Mouse (Mus musculus): ENCODE measurements around the gene Pm20d1. TPM values are rescaled to one million over a fixed set of nuclear protein-coding genes. Genes with fewer than 3 reads are reported as not detected.
A peak's percentile ranks its signal among the peaks of the same experiment; 100 is the strongest.

The Pm20d1 gene
- polyA plus RNA-seq, 1 experiment from 2014 or later = 1.8 TPM

GRCm38 (mm10) chr1:131867093-131867945, 70.1 kb downstream of the Pm20d1 start, which contains the start of gene Rab29:
TSS of gene Rab29 (plus strand) at chr1:131867224.
- Histone ChIP-seq H3K4me1 (replicated peaks) (peaks cover 8% of the 10 kb centered on the region), H3K4me2 (peak within 1 kb of the TSS; percentile 91), H3K4me3 (peak within 1 kb of the TSS; percentile 75), H3K27me3 (no peaks in the 10 kb centered on the region), H3K36me3 (0 out of 2 replicates have a peak, but pooled peaks cover under 1% of the 10 kb centered on the region), H3K9me3 (replicated peaks) (no peaks in the 10 kb centered on the region), H3K27ac (no peak within 1 kb of the TSS; the same call in 1 of the 2 replicates), H3K9ac (peak within 1 kb of the TSS; percentile 66)
- ATAC-seq (replicated peaks; ENCODE audit: insufficient number of reproducible peaks, insufficient read depth, low FRiP score, low read depth) = peak; percentile 94
- WGBS = under 1% methylated on average over 46 of the region's 46 CpGs

GRCm38 (mm10) chr1:131867946-131868290, 70.7 kb downstream of the Pm20d1 start:
- peaks cover 8% of the 10 kb centered on the region for H3K4me1 ChIP-seq (replicated peaks)
- peaks cover 5% of the 10 kb centered on the region; the same call in 1 of the 2 replicates for H3K36me3 ChIP-seq
- peak overlapping the region; percentile 66 for H3K9ac ChIP-seq
- H3K27ac ChIP-seq = no peak overlapping the region
- no peaks in the 10 kb centered on the region for H3K9me3 ChIP-seq (replicated peaks)
- 25% methylated on average over 10 of the region's 10 CpGs for WGBS
- H3K4me3 ChIP-seq = peak overlapping the region; percentile 75
- no peak; the same call in 1 of the 2 replicates for ATAC-seq (replicated peaks; ENCODE audit: insufficient number of reproducible peaks, insufficient read depth, low FRiP score, low read depth)
- peak overlapping the region; percentile 91 for H3K4me2 ChIP-seq
- H3K27me3 ChIP-seq = no peaks in the 10 kb centered on the region

- Histone ChIP-seq H3K9me3 (replicated peaks) (no peaks in the 10 kb centered on the region), H3K27ac (no peak overlapping the region), H3K27me3 (no peaks in the 10 kb centered on the region), H3K36me3 (peaks cover 5% of the 10 kb centered on the region; the same call in 1 of the 2 replicates), H3K9ac (no peak overlapping the region), H3K4me3 (no peak overlapping the region), H3K4me1 (replicated peaks) (peaks cover 8% of the 10 kb centered on the region), H3K4me2 (no peak overlapping the region)
- ATAC-seq (replicated peaks; ENCODE audit: insufficient number of reproducible peaks, insufficient read depth, low FRiP score, low read depth) = no peak
- 84% methylated on average over 2 of the region's 2 CpGs for WGBS
These were observed 72.4 kb downstream of the Pm20d1 start for GRCm38 (mm10) chr1:131869561-131869960.

Other genes starting within 250 kb of the Pm20d1 start
- gene Avpr1b, start 198.1 kb upstream of the Pm20d1 start, polyA plus RNA-seq (2015; fragmentation: Nextera tagmentation; extraction: Ambion mirVana) = not detected in 2 replicates
- 0.28 and 0.93 TPM in 2 replicates for gene Ctse, start 159.1 kb upstream of the Pm20d1 start, polyA plus RNA-seq (2015; fragmentation: Nextera tagmentation; extraction: Ambion mirVana)
- 3.3 and 3.7 TPM in 2 replicates for gene Rab7b, start 108.7 kb upstream of the Pm20d1 start, polyA plus RNA-seq (2015; fragmentation: Nextera tagmentation; extraction: Ambion mirVana)
- gene Slc26a9, start 53.4 kb upstream of the Pm20d1 start, polyA plus RNA-seq (2015; fragmentation: Nextera tagmentation; extraction: Ambion mirVana) = 0.08 and 0.22 TPM in 2 replicates
- 8.9 and 11.4 TPM in 2 replicates for gene Slc41a1, start 30.1 kb downstream of the Pm20d1 start, polyA plus RNA-seq (2015; fragmentation: Nextera tagmentation; extraction: Ambion mirVana)
- 17.3 and 19.3 TPM in 2 replicates for gene Rab29, start 69.8 kb downstream of the Pm20d1 start, polyA plus RNA-seq (2015; fragmentation: Nextera tagmentation; extraction: Ambion mirVana)
- 41.6 and 42.3 TPM in 2 replicates for gene Nucks1, start 113.2 kb downstream of the Pm20d1 start, polyA plus RNA-seq (2015; fragmentation: Nextera tagmentation; extraction: Ambion mirVana)
- gene Slc45a3, start 165.6 kb downstream of the Pm20d1 start, polyA plus RNA-seq (2015; fragmentation: Nextera tagmentation; extraction: Ambion mirVana) = 4.0 and 6.0 TPM in 2 replicates
- 14.2 and 20.3 TPM in 2 replicates for gene Elk4, start 210.2 kb downstream of the Pm20d1 start, polyA plus RNA-seq (2015; fragmentation: Nextera tagmentation; extraction: Ambion mirVana)

All from heart, embryonic 15.5 days (tissue).